Mouse (Mus musculus) gastrocnemius, adult 2 months (tissue): ENCODE measurements around the gene Ovol3. TPM values are rescaled to one million over a fixed set of nuclear protein-coding genes. Genes with fewer than 3 reads are reported as not detected.

ENCODE experiments used
- DNase-seq: peaks from one replicate; pipeline ENCODE4 v3.0.0; 2022
- H3K27ac ChIP-seq: fragments of 200-600 bp; 2 replicates; pipeline ENCODE4 v1.8.1; 2022; ENCODE audit warnings: mild to moderate bottlenecking
- H3K4me3 ChIP-seq: fragments of 200-600 bp; 2 replicates; pipeline ENCODE4 v1.8.1; 2022; ENCODE audit warnings: mild to moderate bottlenecking, moderate library complexity
- CTCF ChIP-seq: fragments of 200-600 bp; IDR thresholded peaks from 2 replicates; pipeline ENCODE4 v1.8.1; 2022; ENCODE audit warnings: antibody characterized with exemption, mild to moderate bottlenecking, moderate library complexity
- intact Hi-C: fragments of 180-260 bp; cut with DNase I; formaldehyde crosslinking; loops from one replicate; pipeline ENCODE4 v1.15.1; 2025
- total RNA-seq, 2 experiments: library from RNA; stranded (reverse); gene quantifications; 2 replicates each; pipeline ENCODE4 v1.2.3; 2021

Gene Ovol3
- total RNA-seq, 2 experiments from 2014 or later: not detected

GRCm38 (mm10) chr7:30184641-30185348 lies 50.7 kb downstream of the Ovol3 start:
- DNase-seq: no peak
- Histone ChIP-seq H3K4me3 (peak overlapping the region; percentile 81), H3K27ac (peak overlapping the region; percentile 94)
- intact Hi-C loops: loop anchor here (2.0 to 5.0 kb wide), 2 partner anchors 14 to 33 kb away; partner anchors contain the start of gene Capns1
- no peak for TF ChIP-seq CTCF

DNA sequence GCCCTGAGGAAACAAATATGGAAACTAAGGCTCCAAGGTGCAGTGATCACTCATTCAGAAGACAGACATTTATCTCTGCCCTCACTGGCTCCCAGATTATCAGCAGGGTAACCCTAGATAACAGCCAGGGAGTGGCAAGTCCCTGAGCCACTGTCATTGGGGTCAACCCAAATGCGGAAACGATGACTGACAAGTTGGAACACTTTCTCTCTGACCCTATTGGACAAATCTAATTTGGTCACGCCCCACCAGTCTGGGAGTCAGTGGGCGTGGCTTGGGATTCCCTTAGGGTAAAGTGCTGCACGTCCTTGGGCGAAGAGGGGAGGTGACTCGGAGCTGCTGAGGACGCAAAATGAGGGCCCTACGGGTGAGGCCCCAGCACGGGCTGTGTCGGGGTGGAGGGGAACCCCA lies 51.6 kb downstream of the Ovol3 start, which contains the start of gene Cox7a1:
TSS of gene Cox7a1 (plus strand) at position 266 of the 411 bp plus-strand sequence.
- intact Hi-C loops: loop anchor here (2.0 to 5.0 kb wide), 2 partner anchors 15 to 33 kb away; partner anchors contain the start of gene Capns1
- Histone ChIP-seq H3K27ac (peak within 1 kb of the TSS; percentile 94), H3K4me3 (peak within 1 kb of the TSS; percentile 81)
- peak; percentile 94 for DNase-seq
- no peak for TF ChIP-seq CTCF

Other genes starting within 250 kb of the Ovol3 start
- 1 to 10 TPM; 1.8 to 2.1 TPM for gene Zfp14, start 184.3 kb downstream of the Ovol3 start, total RNA-seq
- gene Zfp82, start 162.8 kb downstream of the Ovol3 start, total RNA-seq: 1 to 10 TPM; 1.3 to 2.3 TPM
- gene Gm26920, start 145.3 kb downstream of the Ovol3 start, total RNA-seq: under 1 TPM in 1 of 2 experiments, not detected in 1; 0.59 TPM
- 1 to 10 TPM; 1.2 to 3.4 TPM for gene Zfp566, start 145.2 kb downstream of the Ovol3 start, total RNA-seq
- 10 to 100 TPM; 33.5 to 39.2 TPM for gene Zfp260, start 140.9 kb downstream of the Ovol3 start, total RNA-seq
- 1 to 10 TPM; 1.1 to 1.3 TPM for gene Zfp382, start 113.8 kb downstream of the Ovol3 start, total RNA-seq
- 10 to 100 TPM; 28.5 to 32.5 TPM for gene Zfp146, start 66.0 kb downstream of the Ovol3 start, total RNA-seq
- gene Cox7a1, start 51.6 kb downstream of the Ovol3 start, total RNA-seq: 1,000 to 10,000 TPM in 1 of 2 experiments, 100 to 1,000 TPM in 1; 850 to 1,151 TPM
- 100 to 1,000 TPM; 178 to 186 TPM for gene Capns1, start 36.9 kb downstream of the Ovol3 start, total RNA-seq
- 10 to 100 TPM; 62.1 to 68.0 TPM for gene Polr2i, start 3.8 kb downstream of the Ovol3 start, total RNA-seq
- gene Tbcb, start 3.5 kb downstream of the Ovol3 start, total RNA-seq: 10 to 100 TPM; 29.8 to 31.5 TPM
- gene Thap8, start 44.4 kb upstream of the Ovol3 start, total RNA-seq: under 1 TPM in 1 of 2 experiments, not detected in 1; 0.26 TPM
- 1 to 10 TPM; 1.7 to 3.0 TPM for gene Wdr62, start 44.7 kb upstream of the Ovol3 start, total RNA-seq
- 1 to 10 TPM; 5.5 to 5.8 TPM for gene Clip3, start 56.0 kb upstream of the Ovol3 start, total RNA-seq
- gene Alkbh6, start 73.0 kb upstream of the Ovol3 start, total RNA-seq: 10 to 100 TPM; 21.0 to 22.9 TPM
- gene Syne4, start 79.1 kb upstream of the Ovol3 start, total RNA-seq: 1 to 10 TPM; 1.8 to 2.1 TPM
- gene E130208F15Rik, start 86.0 kb upstream of the Ovol3 start, total RNA-seq: under 1 TPM; 0.36 to 0.42 TPM
- 1 to 10 TPM; 5.9 to 6.9 TPM for gene Sdhaf1, start 88.2 kb upstream of the Ovol3 start, total RNA-seq
- gene Lrfn3, start 127.0 kb upstream of the Ovol3 start, total RNA-seq: 1 to 10 TPM; 3.8 to 4.3 TPM
- 1 to 10 TPM; 2.6 to 5.7 TPM for gene Tyrobp, start 178.0 kb upstream of the Ovol3 start, total RNA-seq
- not detected for gene Hcst, start 184.1 kb upstream of the Ovol3 start, total RNA-seq
- gene Nfkbid, start 186.0 kb upstream of the Ovol3 start, total RNA-seq: under 1 TPM; 0.11 to 0.13 TPM
- gene Aplp1, start 209.8 kb upstream of the Ovol3 start, total RNA-seq: 1 to 10 TPM in 1 of 2 experiments, under 1 TPM in 1; 0.94 to 1.2 TPM
- gene Kirrel2, start 222.0 kb upstream of the Ovol3 start, total RNA-seq: not detected
- not detected for gene Nphs1, start 222.6 kb upstream of the Ovol3 start, total RNA-seq